Mouse (Mus musculus) neural tube, embryonic 15.5 days (tissue): ENCODE measurements around the gene Snd1. TPM values are rescaled to one million over a fixed set of nuclear protein-coding genes. Genes with fewer than 3 reads are reported as not detected.

Source experiments
- ATAC-seq: fragments of 200-750 bp; cut with Nextera tagmentation; 2 replicates; pipeline ENCODE4 v1.8.0; 2017; ENCODE audit warnings: mild to moderate bottlenecking, moderate TSS enrichment, moderate library complexity; ENCODE audit not compliant: low FRiP score
- H3K27ac ChIP-seq: fragments of 300-500 bp; sonication (generic); replicated peaks from 2 replicates; pipeline ENCODE4 v1.5.1; 2015; ENCODE audit warnings: mild to moderate bottlenecking, inconsistent platforms
- H3K27me3 ChIP-seq: fragments of 300-500 bp; sonication (generic); replicated peaks from 2 replicates; pipeline ENCODE4 v1.6.1; 2015; ENCODE audit warnings: inconsistent platforms
- H3K36me3 ChIP-seq: fragments of 300-500 bp; sonication (generic); 2 replicates; pipeline ENCODE4 v1.6.1; 2015; ENCODE audit warnings: inconsistent platforms
- H3K4me1 ChIP-seq: fragments of 300-500 bp; sonication (generic); 2 replicates; pipeline ENCODE4 v1.6.1; 2015; ENCODE audit warnings: inconsistent platforms
- H3K4me2 ChIP-seq: fragments of 300-500 bp; sonication (generic); 2 replicates; pipeline ENCODE4 v1.6.1; 2015; ENCODE audit warnings: inconsistent platforms, mild to moderate bottlenecking, moderate library complexity
- H3K4me3 ChIP-seq: fragments of 300-500 bp; sonication (generic); replicated peaks from 2 replicates; pipeline ENCODE4 v1.5.1; 2015; ENCODE audit warnings: mild to moderate bottlenecking, inconsistent platforms
- H3K9ac ChIP-seq: fragments of 300-500 bp; sonication (generic); replicated peaks from 2 replicates; pipeline ENCODE4 v1.6.1; 2015; ENCODE audit warnings: mild to moderate bottlenecking, inconsistent platforms
- H3K9me3 ChIP-seq: fragments of 300-500 bp; sonication (generic); replicated peaks from 2 replicates; pipeline ENCODE4 v1.6.1; 2016; ENCODE audit warnings: inconsistent platforms
- WGBS: fragments of 180-500 bp; shearing (Covaris S2); methylation state at CpG from one replicate; pipeline ENCODE4 v1.1.7; 2015; ENCODE audit warnings: mixed read lengths; 5-methylcytosine and 5-hydroxymethylcytosine counted together
- polyA plus RNA-seq: library from polyadenylated mRNA; unstranded; fragments of >200 nt; fragmentation: Nextera tagmentation; extraction: Ambion mirVana; gene quantifications from 2 replicates; pipeline ENCODE4 v1.2.1, GENCODE M21; 2015

The Snd1 gene
- polyA plus RNA-seq, 1 experiment from 2014 or later, result 71.1 TPM

DNA sequence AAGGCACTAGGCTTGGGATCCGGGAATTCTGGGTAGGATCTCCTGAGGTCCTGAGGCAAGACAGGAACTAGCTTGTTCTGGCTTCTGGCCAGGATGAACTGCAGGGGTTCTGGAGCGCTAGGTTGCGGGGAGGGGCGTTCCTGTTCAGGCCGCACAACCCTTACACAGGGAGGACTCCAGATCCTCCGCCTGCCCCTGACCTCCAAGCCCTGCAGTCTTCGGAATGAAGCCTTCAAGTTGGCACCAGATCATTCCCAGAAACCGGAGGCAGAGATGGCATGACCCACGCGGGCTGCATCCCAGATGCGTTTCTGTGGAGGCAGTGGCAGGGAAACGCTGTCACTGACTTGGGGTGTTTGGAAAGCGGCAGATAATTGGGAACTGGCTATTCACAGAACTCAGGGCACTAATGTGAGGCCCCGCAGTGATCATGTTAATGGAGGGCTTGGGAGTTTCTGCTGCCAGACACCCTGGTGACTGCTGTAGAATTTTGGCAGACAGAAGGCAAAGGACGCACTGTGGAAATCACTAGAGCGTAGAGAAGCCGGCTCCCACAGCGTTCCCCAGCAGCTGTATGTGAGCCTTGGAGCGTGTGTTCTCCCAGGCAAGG, 457.5 kb downstream of the Snd1 start:
- peak; percentile 66 for ATAC-seq
- H3K27ac ChIP-seq, result peak overlapping the region; percentile 68
- H3K9me3 ChIP-seq, result no peaks in the 10 kb centered on the region
- H3K36me3 ChIP-seq, result no peaks in the 10 kb centered on the region
- peak overlapping the region; percentile 25 for H3K4me3 ChIP-seq
- peak overlapping the region; percentile 59 for H3K4me2 ChIP-seq
- H3K27me3 ChIP-seq, result no peaks in the 10 kb centered on the region
- H3K9ac ChIP-seq, result 0 out of 2 replicates have a peak overlapping the region, but pooled peaks have one; percentile 28
- H3K4me1 ChIP-seq, result peaks cover 21% of the 10 kb centered on the region
- WGBS, result 3% methylated on average over 19 of the region's 19 CpGs

DNA sequence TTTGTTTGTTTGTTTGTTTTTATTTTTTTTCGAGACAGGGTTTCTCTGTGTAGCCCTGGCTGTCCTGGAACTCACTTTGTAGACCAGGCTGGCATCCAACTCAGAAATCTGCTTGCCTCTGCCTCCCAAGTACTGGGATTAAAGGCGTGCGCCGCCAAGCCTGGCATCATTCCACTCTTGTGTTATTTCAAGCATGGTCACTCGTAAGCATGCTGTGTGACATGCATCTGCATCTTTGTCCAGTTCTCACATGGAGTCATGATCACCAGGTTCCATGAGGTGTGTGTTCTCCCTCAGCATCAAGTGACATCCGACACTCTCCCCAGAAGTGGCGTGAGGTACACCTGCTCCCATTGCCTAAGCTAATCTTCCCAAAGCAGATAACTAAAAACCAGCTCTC, 460.8 kb downstream of the Snd1 start:
- no peak overlapping the region for H3K27ac ChIP-seq
- ATAC-seq, result no peak
- no peaks in the 10 kb centered on the region for H3K36me3 ChIP-seq
- no peaks in the 10 kb centered on the region for H3K9me3 ChIP-seq
- WGBS, result 94% methylated on average over 7 of the region's 7 CpGs
- H3K4me1 ChIP-seq, result peaks cover 21% of the 10 kb centered on the region
- H3K9ac ChIP-seq, result no peak overlapping the region
- H3K4me2 ChIP-seq, result no peak overlapping the region
- no peaks in the 10 kb centered on the region for H3K27me3 ChIP-seq
- no peak overlapping the region for H3K4me3 ChIP-seq

DNA sequence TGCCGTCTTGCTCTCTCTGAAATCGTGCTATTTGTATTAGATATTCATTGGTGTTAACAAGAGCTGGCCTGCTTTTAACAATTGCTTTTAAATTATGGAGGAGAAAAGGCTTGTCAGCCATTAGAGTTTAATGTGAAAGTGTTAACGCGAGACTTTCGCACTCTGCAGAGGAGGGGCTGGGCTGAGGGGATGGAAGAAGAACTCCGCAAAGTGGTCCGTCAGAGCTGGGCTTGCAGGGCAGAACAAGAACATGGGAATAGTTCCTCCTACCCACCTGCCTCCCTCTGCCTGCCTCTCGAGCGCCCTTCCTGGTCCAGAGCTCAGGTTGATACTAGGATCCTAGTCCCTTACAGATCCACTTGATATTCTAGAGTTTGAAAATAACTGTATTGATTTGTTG, 472.3 kb downstream of the Snd1 start:
- Histone ChIP-seq H3K9ac (no peak overlapping the region), H3K36me3 (no peaks in the 10 kb centered on the region), H3K4me1 (no peaks in the 10 kb centered on the region), H3K4me2 (no peak overlapping the region), H3K27ac (no peak overlapping the region), H3K27me3 (no peaks in the 10 kb centered on the region), H3K4me3 (no peak overlapping the region), H3K9me3 (no peaks in the 10 kb centered on the region)
- WGBS, result 44% methylated on average over 9 of the region's 9 CpGs
- ATAC-seq, result no peak

DNA sequence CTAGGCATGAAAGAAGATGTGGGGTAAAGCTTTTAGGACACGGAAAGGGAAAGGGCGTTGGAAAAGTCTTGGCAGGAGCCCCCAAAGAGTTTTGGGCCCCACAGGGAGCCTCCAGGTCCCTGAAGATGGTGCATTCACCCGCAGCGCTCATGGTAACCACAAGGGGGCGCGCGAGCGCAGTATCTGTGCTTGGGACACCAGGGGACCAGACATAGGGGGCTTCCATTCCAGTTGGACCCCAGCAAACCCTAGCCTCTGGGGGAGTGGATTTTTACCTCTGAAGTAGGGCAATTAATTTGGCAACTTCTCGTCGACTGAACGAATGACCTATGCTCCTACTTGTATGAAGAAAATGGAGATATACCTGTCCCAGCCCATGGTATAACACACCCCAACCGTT, 474.3 kb downstream of the Snd1 start:
- Histone ChIP-seq H3K4me2 (no peak overlapping the region), H3K4me1 (no peaks in the 10 kb centered on the region), H3K36me3 (no peaks in the 10 kb centered on the region), H3K4me3 (no peak overlapping the region), H3K27me3 (no peaks in the 10 kb centered on the region), H3K9ac (no peak overlapping the region), H3K9me3 (no peaks in the 10 kb centered on the region), H3K27ac (no peak overlapping the region)
- WGBS, result 19% methylated on average over 12 of the region's 12 CpGs
- ATAC-seq, result no peak

DNA sequence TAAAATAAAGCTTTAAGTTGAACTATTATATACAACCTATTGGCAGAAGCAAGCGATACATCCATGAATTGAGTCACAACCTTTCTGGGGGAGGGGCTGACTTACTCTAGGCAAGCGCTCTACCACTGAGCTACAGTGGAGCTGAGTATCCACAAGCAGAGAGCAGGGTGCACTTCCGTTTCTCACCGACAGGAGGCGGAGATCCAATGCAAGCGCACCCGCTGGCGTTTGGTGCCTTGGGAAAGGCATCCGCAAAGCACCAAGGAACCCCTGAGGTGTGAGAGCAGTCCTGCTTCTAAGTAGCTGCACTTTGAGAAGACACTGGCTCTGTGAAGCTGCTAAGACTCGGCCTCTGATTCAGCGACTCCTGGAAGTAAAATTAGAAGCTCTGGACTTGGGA, 480.6 kb downstream of the Snd1 start:
- 25% methylated on average over 11 of the region's 11 CpGs for WGBS
- Histone ChIP-seq H3K36me3 (no peaks in the 10 kb centered on the region), H3K27me3 (no peaks in the 10 kb centered on the region), H3K4me2 (no peak overlapping the region), H3K4me1 (no peaks in the 10 kb centered on the region), H3K27ac (no peak overlapping the region), H3K9me3 (no peaks in the 10 kb centered on the region), H3K9ac (no peak overlapping the region), H3K4me3 (no peak overlapping the region)
- ATAC-seq, result no peak

DNA sequence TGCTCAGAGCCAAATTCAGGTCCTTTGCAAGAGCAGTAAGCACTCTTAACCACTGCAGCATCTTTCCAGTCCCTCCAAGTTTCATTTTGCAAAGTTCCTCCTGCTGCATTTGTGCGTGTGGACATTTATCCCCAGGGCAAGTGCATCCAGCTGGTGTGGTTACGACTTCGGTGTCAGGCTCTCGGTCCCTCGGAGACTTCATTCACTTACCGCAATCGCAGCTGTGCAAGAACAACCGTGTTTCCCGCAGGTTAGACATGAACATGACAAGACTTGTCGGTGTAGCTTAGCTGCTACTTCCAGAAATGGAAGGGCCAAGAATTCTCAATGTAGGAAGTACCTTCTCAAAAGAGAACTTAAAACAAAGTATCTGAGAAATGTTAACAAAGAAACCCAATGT, 482.5 kb downstream of the Snd1 start:
- H3K4me1 ChIP-seq, result 0 out of 2 replicates have a peak, but pooled peaks cover 2% of the 10 kb centered on the region
- no peak overlapping the region for H3K27ac ChIP-seq
- 45% methylated on average over 10 of the region's 10 CpGs for WGBS
- H3K36me3 ChIP-seq, result no peaks in the 10 kb centered on the region
- no peak overlapping the region for H3K9ac ChIP-seq
- H3K4me2 ChIP-seq, result no peak overlapping the region
- no peaks in the 10 kb centered on the region for H3K9me3 ChIP-seq
- H3K27me3 ChIP-seq, result no peaks in the 10 kb centered on the region
- ATAC-seq, result no peak
- H3K4me3 ChIP-seq, result no peak overlapping the region

DNA sequence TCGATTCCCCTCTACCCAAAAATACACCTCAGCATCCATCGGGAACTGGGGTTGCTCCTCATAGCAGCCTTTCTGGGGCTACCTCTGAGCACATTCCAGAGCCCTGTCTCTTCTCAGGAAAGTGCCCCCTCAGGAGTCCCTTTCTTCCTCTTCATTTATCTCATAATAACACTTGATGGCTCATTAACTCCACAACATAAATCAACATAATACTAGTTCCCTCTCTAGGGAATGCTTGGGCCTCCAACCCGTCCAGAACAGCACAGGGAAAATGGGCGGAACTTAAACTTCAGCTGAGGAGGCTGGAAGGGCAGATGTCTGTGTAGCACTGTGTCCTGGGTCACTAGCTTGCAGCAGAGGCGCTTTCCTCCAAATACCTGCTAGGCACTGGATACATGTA, 488.2 kb downstream of the Snd1 start:
- Histone ChIP-seq H3K4me1 (peaks cover 10% of the 10 kb centered on the region), H3K9me3 (no peaks in the 10 kb centered on the region), H3K27ac (no peak overlapping the region), H3K9ac (no peak overlapping the region), H3K4me2 (no peak overlapping the region), H3K4me3 (no peak overlapping the region), H3K27me3 (no peaks in the 10 kb centered on the region), H3K36me3 (no peaks in the 10 kb centered on the region)
- peak; percentile 59 for ATAC-seq
- 20% methylated on average over 5 of the region's 5 CpGs for WGBS

DNA sequence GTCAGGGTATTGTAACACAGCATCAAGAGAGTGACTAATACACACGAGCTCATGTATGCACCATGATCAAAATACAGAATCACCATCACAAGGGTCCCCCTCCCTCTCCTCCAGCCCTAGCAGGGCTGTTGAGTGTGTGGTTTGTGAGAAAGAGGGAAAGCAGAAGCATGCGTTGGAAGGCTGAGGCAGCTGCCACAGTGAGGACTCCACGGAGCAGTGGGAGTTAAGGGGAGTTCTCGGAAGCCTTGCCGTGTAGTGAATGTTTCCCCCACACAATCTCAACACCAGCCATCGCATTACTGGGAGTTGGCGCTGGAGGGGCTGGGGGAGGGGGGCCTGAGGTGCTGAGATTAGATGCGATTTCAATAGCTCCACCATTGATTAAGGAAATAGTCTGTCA, 490.3 kb downstream of the Snd1 start:
- Histone ChIP-seq H3K9me3 (no peaks in the 10 kb centered on the region), H3K4me2 (no peak overlapping the region), H3K4me1 (peaks cover 10% of the 10 kb centered on the region), H3K9ac (no peak overlapping the region), H3K36me3 (no peaks in the 10 kb centered on the region), H3K4me3 (no peak overlapping the region), H3K27me3 (no peaks in the 10 kb centered on the region), H3K27ac (no peak overlapping the region)
- WGBS, result 62% methylated on average over 8 of the region's 8 CpGs
- no peak for ATAC-seq

DNA sequence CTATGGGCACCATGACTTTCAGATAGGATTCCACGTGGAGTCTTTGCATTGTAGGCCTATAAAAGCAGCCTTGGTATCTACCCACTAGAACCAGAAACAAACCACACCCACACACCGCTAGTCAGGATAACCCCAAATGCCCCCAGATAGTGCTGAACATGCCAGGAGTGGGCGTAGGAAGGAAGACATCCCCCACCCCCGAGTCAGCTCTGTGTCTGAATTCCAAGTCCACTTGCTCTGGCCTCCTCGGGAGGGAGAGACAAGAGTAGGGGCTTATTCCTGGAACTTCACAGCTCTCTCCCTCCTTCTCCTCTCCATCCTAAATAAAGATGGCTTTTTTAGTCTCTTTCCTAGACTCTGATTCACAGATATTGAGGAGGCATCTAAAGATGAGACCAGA, 494.7 kb downstream of the Snd1 start:
- Histone ChIP-seq H3K4me1 (peaks cover 5% of the 10 kb centered on the region; the same call in 1 of the 2 replicates), H3K9ac (no peak overlapping the region), H3K27ac (no peak overlapping the region), H3K36me3 (no peaks in the 10 kb centered on the region), H3K4me2 (no peak overlapping the region), H3K4me3 (no peak overlapping the region), H3K9me3 (no peaks in the 10 kb centered on the region), H3K27me3 (no peaks in the 10 kb centered on the region)
- WGBS, result 71% methylated on average over 5 of the region's 5 CpGs
- ATAC-seq, result no peak

DNA sequence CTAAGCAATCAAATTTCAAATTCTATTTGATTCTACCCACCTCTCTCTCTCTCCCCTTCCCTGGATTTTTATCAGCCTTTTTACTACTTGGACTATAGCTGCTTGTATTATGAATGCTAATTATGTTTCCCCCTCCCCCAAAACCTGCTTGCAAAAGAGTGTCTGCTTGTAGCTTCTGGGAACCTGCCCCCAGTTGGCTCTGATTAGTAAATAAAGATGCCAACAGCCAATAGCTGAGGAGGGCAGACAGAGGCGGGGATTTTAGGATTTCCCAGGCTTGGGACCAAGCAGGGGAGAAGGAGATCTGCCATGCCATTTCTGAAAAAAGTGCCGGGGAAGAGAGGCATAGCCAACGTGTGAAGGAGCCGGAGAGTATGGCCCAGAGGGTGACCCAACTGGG, 495.8 kb downstream of the Snd1 start:
- WGBS, result 48% methylated on average over 4 of the region's 4 CpGs
- Histone ChIP-seq H3K4me2 (no peak overlapping the region), H3K27ac (no peak overlapping the region), H3K36me3 (no peaks in the 10 kb centered on the region), H3K4me3 (no peak overlapping the region), H3K4me1 (peaks cover 5% of the 10 kb centered on the region; the same call in 1 of the 2 replicates), H3K9me3 (no peaks in the 10 kb centered on the region), H3K9ac (no peak overlapping the region), H3K27me3 (no peaks in the 10 kb centered on the region)
- no peak for ATAC-seq

DNA sequence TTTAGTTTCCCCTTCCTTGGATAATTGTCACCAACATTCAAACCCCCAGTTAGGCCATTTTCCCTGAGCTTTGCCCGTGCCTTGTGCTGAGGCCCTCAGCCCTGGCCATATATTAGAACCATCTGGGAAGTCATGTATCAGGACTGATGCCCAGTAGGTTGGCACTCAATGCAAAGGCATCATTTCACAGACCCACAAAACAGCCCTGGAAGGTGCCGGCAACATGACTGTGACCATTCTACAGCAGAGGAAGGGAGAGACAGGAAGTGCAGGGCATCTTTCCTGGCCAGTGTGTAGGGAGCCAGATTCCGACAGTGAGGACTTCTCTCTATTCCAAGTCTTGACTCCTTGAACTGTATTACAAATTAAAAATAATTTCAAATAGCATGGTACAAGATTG, 499.6 kb downstream of the Snd1 start:
- Histone ChIP-seq H3K27me3 (peaks cover 7% of the 10 kb centered on the region; the same call in 1 of the 2 replicates), H3K4me3 (no peak overlapping the region), H3K27ac (0 out of 2 replicates have a peak overlapping the region, but pooled peaks have one; percentile 30), H3K9ac (no peak overlapping the region), H3K4me2 (no peak overlapping the region), H3K9me3 (no peaks in the 10 kb centered on the region), H3K36me3 (no peaks in the 10 kb centered on the region), H3K4me1 (peaks cover 5% of the 10 kb centered on the region; the same call in 1 of the 2 replicates)
- no peak for ATAC-seq
- WGBS, result 75% methylated on average over 3 of the region's 3 CpGs

DNA sequence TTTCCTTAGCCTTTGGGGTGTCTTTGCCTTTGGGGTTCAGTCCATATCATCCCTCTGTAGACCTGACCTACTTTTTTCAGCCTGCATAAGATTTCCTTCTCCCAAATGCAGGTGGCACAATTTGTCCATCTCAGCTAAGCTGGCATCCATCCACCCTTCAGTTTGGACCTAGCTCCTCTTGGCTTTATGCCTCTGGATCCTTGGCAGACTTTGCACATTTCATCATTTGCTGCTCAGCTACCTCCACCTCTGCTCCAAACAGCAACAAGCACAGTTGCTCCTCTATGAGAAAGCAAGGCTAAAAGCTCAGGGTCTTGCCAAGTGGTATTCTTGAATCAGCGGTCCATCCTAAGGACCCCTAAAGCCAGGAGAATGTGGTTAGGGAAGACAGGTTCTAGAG, 500.2 kb downstream of the Snd1 start:
- no peak overlapping the region for H3K4me3 ChIP-seq
- no peak overlapping the region for H3K27ac ChIP-seq
- H3K9me3 ChIP-seq, result no peaks in the 10 kb centered on the region
- H3K36me3 ChIP-seq, result no peaks in the 10 kb centered on the region
- H3K4me2 ChIP-seq, result no peak overlapping the region
- peaks cover 7% of the 10 kb centered on the region; the same call in 1 of the 2 replicates for H3K27me3 ChIP-seq
- peaks cover 9% of the 10 kb centered on the region for H3K4me1 ChIP-seq
- no peak for ATAC-seq
- no peak overlapping the region for H3K9ac ChIP-seq
- 84% methylated on average over 1 of the region's 1 CpGs for WGBS
